Mouse (Mus musculus) liver, adult 2 months (tissue): ENCODE data around the gene Mfsd10. TPM values are rescaled to one million over a fixed set of nuclear protein-coding genes. Genes with fewer than 3 reads are reported as not detected.

ENCODE experiments used
- DNase-seq: peaks from one replicate; pipeline ENCODE4 v3.0.0-alpha.2; 2011; ENCODE audit warnings: low read depth, low spot score; ENCODE audit errors: extremely low read depth
- H3K27ac ChIP-seq: fragments of 200-500 bp; replicated peaks from 2 replicates; pipeline ENCODE4 v1.5.1; 2012; ENCODE audit warnings: low read depth, mild to moderate bottlenecking, control low read depth, inconsistent platforms, low read length; ENCODE audit not compliant: insufficient read depth
- H3K27me3 ChIP-seq: fragments of 200-500 bp; 2 replicates; pipeline ENCODE4 v1.6.1; 2012; ENCODE audit warnings: mild to moderate bottlenecking, moderate library complexity, low read length, inconsistent platforms; ENCODE audit not compliant: control insufficient read depth, insufficient read depth
- H3K36me3 ChIP-seq: fragments of 200-500 bp; 2 replicates; pipeline ENCODE4 v1.6.1; 2012; ENCODE audit warnings: low read length, inconsistent platforms; ENCODE audit not compliant: control insufficient read depth, insufficient read depth
- H3K4me1 ChIP-seq: fragments of 200-500 bp; 2 replicates; pipeline ENCODE4 v1.6.1; 2011; ENCODE audit warnings: low read length; ENCODE audit not compliant: control insufficient read depth, insufficient read depth
- H3K4me3 ChIP-seq: fragments of 200-500 bp; 2 replicates; pipeline ENCODE4 v1.5.1; 2011; ENCODE audit warnings: low read depth, mild to moderate bottlenecking, control low read depth, low read length, moderate library complexity; ENCODE audit not compliant: insufficient read depth
- H3K79me2 ChIP-seq: fragments of 200-500 bp; 2 replicates; pipeline ENCODE4 v1.6.1; 2012; ENCODE audit warnings: inconsistent platforms, mild to moderate bottlenecking, low read length, moderate library complexity; ENCODE audit not compliant: control insufficient read depth, insufficient read depth
- H3K9ac ChIP-seq: fragments of 200-500 bp; 2 replicates; pipeline ENCODE4 v1.6.1; 2012; ENCODE audit warnings: low read depth, mild to moderate bottlenecking, control low read depth, inconsistent platforms, low read length
- CTCF ChIP-seq: fragments of 200-500 bp; IDR thresholded peaks from 2 replicates; pipeline ENCODE4 v1.5.1; 2011; ENCODE audit warnings: low read depth, low read length, control low read depth
- POLR2A ChIP-seq: fragments of 200-500 bp; IDR thresholded peaks from 2 replicates; pipeline ENCODE4 v1.6.1; 2011; ENCODE audit warnings: low read length, control low read depth; ENCODE audit not compliant: insufficient read depth; ENCODE audit errors: extremely low read depth
- WGBS: fragments of 180-500 bp; shearing (Covaris S2); methylation state at CpG from one replicate; pipeline ENCODE4 v1.1.7; 2018; 5-methylcytosine and 5-hydroxymethylcytosine counted together
- polyA plus RNA-seq: library from polyadenylated mRNA; depleted of rRNA; stranded (reverse); fragments of >200 nt; gene quantifications from 2 replicates; pipeline ENCODE4 v1.2.3, GENCODE M21; 2012; rRNA removed
- total RNA-seq: library from RNA; depleted of rRNA; stranded (reverse); fragments of >200 nt; gene quantifications from 2 replicates; pipeline ENCODE4 v1.2.3, GENCODE M21; 2014; rRNA removed

Gene Mfsd10
- total and polyA plus RNA-seq, 2 experiments, result 3.9 to 26.6 TPM

- 71% methylated on average over 5 of the region's 5 CpGs for WGBS
- no peak overlapping the region for H3K27ac ChIP-seq
- no peak overlapping the region for H3K9ac ChIP-seq
- no peak overlapping the region for H3K4me3 ChIP-seq
- TF ChIP-seq POLR2A (no peak), CTCF (no peak)
- H3K36me3 ChIP-seq, result peaks cover 2% of the 10 kb centered on the region; the same call in 1 of the 2 replicates
- DNase-seq, result no peak
- no peaks in the 10 kb centered on the region for H3K27me3 ChIP-seq
- H3K79me2 ChIP-seq, result peaks cover 24% of the 10 kb centered on the region
- H3K4me1 ChIP-seq, result no peaks in the 10 kb centered on the region; the same call in 1 of the 2 replicates
These were observed 51.8 kb downstream of the Mfsd10 start for GRCm38 (mm10) chr5:34585216-34585615.

Other genes with a start within 250 kb of the Mfsd10 start
- gene Tnip2, start 123.2 kb downstream of the Mfsd10 start, total RNA-seq, result 6.2 and 7.7 TPM in 2 replicates
- gene Tnip2, start 123.2 kb downstream of the Mfsd10 start, polyA plus RNA-seq, result 6.2 and 13.4 TPM in 2 replicates
- gene Sh3bp2, start 111.4 kb downstream of the Mfsd10 start, total RNA-seq, result 9.1 and 11.9 TPM in 2 replicates
- 16.9 and 20.5 TPM in 2 replicates for gene Sh3bp2, start 111.4 kb downstream of the Mfsd10 start, polyA plus RNA-seq
- gene Add1, start 63.5 kb downstream of the Mfsd10 start, total RNA-seq, result 30.6 and 30.9 TPM in 2 replicates
- 29.9 and 39.3 TPM in 2 replicates for gene Add1, start 63.5 kb downstream of the Mfsd10 start, polyA plus RNA-seq
- 7.4 and 12.5 TPM in 2 replicates for gene Nop14, start 22.9 kb upstream of the Mfsd10 start, total RNA-seq
- gene Nop14, start 22.9 kb upstream of the Mfsd10 start, polyA plus RNA-seq, result 4.7 and 5.8 TPM in 2 replicates
- 0.65 and 1.6 TPM in 2 replicates for gene Grk4, start 23.2 kb upstream of the Mfsd10 start, total RNA-seq
- gene Grk4, start 23.2 kb upstream of the Mfsd10 start, polyA plus RNA-seq, result 0.46 and 0.65 TPM in 2 replicates
- 10.2 and 12.6 TPM in 2 replicates for gene Htt, start 124.5 kb upstream of the Mfsd10 start, total RNA-seq
- gene Htt, start 124.5 kb upstream of the Mfsd10 start, polyA plus RNA-seq, result 3.5 and 5.2 TPM in 2 replicates